Comparison of ENCODE assay signal across 8 mouse cellular contexts in the genomic region with DNA sequence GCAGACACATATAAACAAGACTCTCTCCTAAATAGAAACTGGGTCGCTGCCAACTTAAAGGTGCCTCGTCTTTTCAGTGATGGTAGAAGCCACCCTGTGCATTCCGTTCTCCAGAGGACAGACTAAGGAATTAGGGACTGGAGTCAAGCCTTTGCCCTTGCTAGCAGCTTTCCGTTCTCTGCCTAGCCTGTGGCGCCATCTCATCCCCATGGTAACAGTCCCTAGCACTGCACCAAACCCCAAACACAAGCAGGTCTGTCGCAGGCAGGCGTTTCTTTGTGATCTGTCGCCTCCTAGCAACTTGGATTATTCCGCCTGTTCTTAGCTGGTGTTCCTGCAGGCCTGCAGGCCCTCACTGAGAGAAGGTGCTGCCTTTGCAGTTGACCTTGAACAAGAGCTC. TPM values are rescaled to one million over a fixed set of nuclear protein-coding genes. Genes with fewer than 3 reads are reported as not detected.
DNase-seq lines count a peak whose midpoint lies in the region; TF ChIP-seq lines count a peak whose summit lies in the region.

No protein-coding gene starts in this region.

- TF ChIP-seq POLR2A in lung, adult 2 months (IDR thresholded peaks at IDR 0.05; ENCODE audit: borderline replicate concordance, extremely low read depth, low read depth, low read length): no peak

- no peak overlapping the region for H3K4me3 ChIP-seq in layer of hippocampus, adult 2 months
- H3K4me3 ChIP-seq in lung, adult 2 months (replicated peaks; ENCODE audit: extremely low read depth, low read depth, low read length): no peak overlapping the region

- 56% methylated on average over 9 of the region's 9 CpGs for WGBS in lung, adult 2 months

- no peak for TF ChIP-seq CTCF in layer of hippocampus, adult 2 months (conservative IDR thresholded peaks at IDR 0.05)
- no peak for TF ChIP-seq CTCF in lung, adult 2 months (IDR thresholded peaks at IDR 0.05; ENCODE audit: insufficient read depth, low read length)

- H3K27ac ChIP-seq in layer of hippocampus, adult 2 months: peak overlapping the region; percentile 93

- H3K4me1 ChIP-seq in lung, adult 2 months (ENCODE audit: control insufficient read depth, insufficient read depth, low read length): peaks cover 4% of the 10 kb centered on the region; the same call in 1 of the 2 replicates

- DNase-seq in adrenal gland, postnatal 14 days: peak; percentile 59
- no peak for DNase-seq in adrenal gland, postnatal 25 days
- DNase-seq in right cerebral cortex, adult 18-20 months: peak; percentile 66
- DNase-seq in right cerebral cortex, postnatal 14 days: no peak
- DNase-seq in layer of hippocampus, adult 2 months (ENCODE audit: low spot score in 2 of 2): peak; percentile 54 to 76
- no peak for DNase-seq in thymus, postnatal 10 days (ENCODE audit: low spot score in 2 of 2)
- no peak for DNase-seq in lung, adult 2 months
- no peak for DNase-seq in lung, postnatal 25 days (ENCODE audit: low spot score)

RNA-seq across cellular contexts. Expression of a gene that starts 5.0 kb away (rescaled TPM):
- total RNA-seq in adrenal gland, postnatal 14 days (2021): not detected in 2 replicates
- not detected in 2 replicates for total RNA-seq in adrenal gland, postnatal 25 days (2021)
- 1 to 10 TPM in 1 of 2 experiments, not detected in 1; 1.3 TPM for total RNA-seq in layer of hippocampus, adult 2 months (2021)
- 0.25 and 0.34 TPM in 2 replicates for polyA plus RNA-seq in lung, adult 2 months (2012; rRNA removed)

RNA-seq across cellular contexts. Expression of a gene that starts 10.5 kb away (rescaled TPM):
- total RNA-seq in adrenal gland, postnatal 14 days (2021): 11.1 and 14.9 TPM in 2 replicates
- total RNA-seq in adrenal gland, postnatal 25 days (2021): 9.9 and 10.9 TPM in 2 replicates
- total RNA-seq in layer of hippocampus, adult 2 months (2021): 10 to 100 TPM; 12.3 to 14.4 TPM
- 29.0 and 31.0 TPM in 2 replicates for polyA plus RNA-seq in lung, adult 2 months (2012; rRNA removed)

RNA-seq across cellular contexts. Expression of a gene that starts 16.8 kb away (rescaled TPM):
- total RNA-seq in adrenal gland, postnatal 14 days (2021): 0.15 and 0.52 TPM in 2 replicates
- 0.82 and 1.5 TPM in 2 replicates for total RNA-seq in adrenal gland, postnatal 25 days (2021)
- under 1 TPM; 0.27 to 0.38 TPM for total RNA-seq in layer of hippocampus, adult 2 months (2021)
- polyA plus RNA-seq in lung, adult 2 months (2012; rRNA removed): 0.27 TPM in 1 of 2 replicates, not detected in the other

RNA-seq across cellular contexts. Expression of a gene that starts 16.8 kb away (rescaled TPM):
- 27.5 and 31.8 TPM in 2 replicates for total RNA-seq in adrenal gland, postnatal 14 days (2021)
- total RNA-seq in adrenal gland, postnatal 25 days (2021): 30.3 and 36.4 TPM in 2 replicates
- 10 to 100 TPM; 29.2 to 30.7 TPM for total RNA-seq in layer of hippocampus, adult 2 months (2021)
- polyA plus RNA-seq in lung, adult 2 months (2012; rRNA removed): 24.6 and 25.0 TPM in 2 replicates

RNA-seq across cellular contexts. Expression of a gene that starts 29.7 kb away (rescaled TPM):
- total RNA-seq in adrenal gland, postnatal 14 days (2021): 49.5 and 54.9 TPM in 2 replicates
- 20.9 and 22.8 TPM in 2 replicates for total RNA-seq in adrenal gland, postnatal 25 days (2021)
- total RNA-seq in layer of hippocampus, adult 2 months (2021): 10 to 100 TPM; 79.2 to 82.4 TPM
- polyA plus RNA-seq in lung, adult 2 months (2012; rRNA removed): 5.7 and 9.2 TPM in 2 replicates

Comparison
In these comparisons a context has a peak if more than half of its experiments do, and no peak if none do; other contexts are left out.
1. DNase-seq: peak in adrenal gland, postnatal 14 days (single experiment), right cerebral cortex, adult 18-20 months (single experiment) and layer of hippocampus, adult 2 months (2 of 2); none in adrenal gland, postnatal 25 days (single experiment), right cerebral cortex, postnatal 14 days (single experiment), thymus, postnatal 10 days (0 of 2), lung, adult 2 months (single experiment) and lung, postnatal 25 days (single experiment).